Mouse (Mus musculus): ENCODE measurements around the gene Pdzd2. TPM values are rescaled to one million over a fixed set of nuclear protein-coding genes. Genes with fewer than 3 reads are reported as not detected.

Gene Pdzd2
- polyA plus RNA-seq, 1 experiment: 2.4 TPM

DNA sequence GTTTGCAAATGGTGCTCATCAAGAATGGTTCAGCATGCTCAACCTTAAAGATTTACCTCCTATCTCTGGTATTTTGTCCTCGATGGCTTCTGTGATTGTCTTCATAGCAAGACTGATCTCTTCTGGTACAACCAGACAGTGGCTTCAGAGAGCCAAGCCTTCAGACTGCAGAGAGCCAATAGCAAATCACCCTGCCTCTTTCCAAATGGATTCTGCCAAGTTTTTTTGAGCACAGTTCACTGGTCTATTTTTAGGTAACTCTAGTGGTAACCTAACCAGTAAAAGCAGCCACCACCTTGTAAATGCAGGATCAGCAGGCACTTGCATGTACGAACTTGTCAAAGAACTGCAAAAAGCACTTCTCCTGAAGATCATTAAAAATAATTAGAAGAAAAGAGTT lies 25.4 kb downstream of the Pdzd2 start:
- Histone ChIP-seq H3K4me3 (ENCODE audit: low read depth, low read length) (no peak overlapping the region), H3K4me1 (ENCODE audit: control insufficient read depth, insufficient read depth, insufficient read length, low read length) (no peaks in the 10 kb centered on the region), H3K27ac (ENCODE audit: insufficient read depth, low read depth, low read length) (no peak overlapping the region), H3K36me3 (ENCODE audit: control insufficient read depth, insufficient read depth, low read length) (no peaks in the 10 kb centered on the region), H3K27me3 (ENCODE audit: control insufficient read depth, insufficient read depth, low read length) (no peaks in the 10 kb centered on the region)
- 74% methylated on average over 2 of the region's 2 CpGs for WGBS
- no peak for TF ChIP-seq POLR2A (IDR thresholded peaks at IDR 0.05; ENCODE audit: low read depth, low read length)
- TF ChIP-seq CTCF (IDR thresholded peaks at IDR 0.05; ENCODE audit: extremely low read depth, insufficient read length, insufficient replicate concordance, low read depth, low read length): no peak

DNA sequence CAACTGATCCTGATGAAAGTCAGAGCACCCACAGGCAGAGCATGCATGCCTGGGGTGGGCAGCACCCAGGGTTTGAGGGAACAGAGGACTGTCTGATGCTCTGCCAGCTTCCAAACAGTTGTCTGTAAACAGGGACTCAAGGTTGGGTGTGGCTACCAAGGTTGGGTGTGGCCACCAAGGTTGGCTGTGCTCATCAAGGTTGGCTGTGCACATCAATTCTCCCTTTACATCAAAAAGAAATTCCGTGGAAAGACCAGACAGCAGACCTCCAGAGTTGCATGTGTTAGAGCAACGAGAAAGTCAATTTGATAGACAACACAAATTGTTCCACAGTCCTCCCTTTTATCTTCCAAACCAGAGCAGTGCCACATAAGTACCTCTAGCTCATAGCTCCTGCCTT lies 26.5 kb downstream of the Pdzd2 start:
- Histone ChIP-seq H3K27ac (ENCODE audit: insufficient read depth, low read depth, low read length) (no peak overlapping the region), H3K4me3 (ENCODE audit: low read depth, low read length) (no peak overlapping the region), H3K27me3 (ENCODE audit: control insufficient read depth, insufficient read depth, low read length) (no peaks in the 10 kb centered on the region), H3K36me3 (ENCODE audit: control insufficient read depth, insufficient read depth, low read length) (no peaks in the 10 kb centered on the region), H3K4me1 (ENCODE audit: control insufficient read depth, insufficient read depth, insufficient read length, low read length) (no peaks in the 10 kb centered on the region)
- TF ChIP-seq CTCF (IDR thresholded peaks at IDR 0.05; ENCODE audit: extremely low read depth, insufficient read length, insufficient replicate concordance, low read depth, low read length) (no peak), POLR2A (IDR thresholded peaks at IDR 0.05; ENCODE audit: low read depth, low read length) (no peak)
- WGBS: 61% methylated on average over 2 of the region's 2 CpGs

DNA sequence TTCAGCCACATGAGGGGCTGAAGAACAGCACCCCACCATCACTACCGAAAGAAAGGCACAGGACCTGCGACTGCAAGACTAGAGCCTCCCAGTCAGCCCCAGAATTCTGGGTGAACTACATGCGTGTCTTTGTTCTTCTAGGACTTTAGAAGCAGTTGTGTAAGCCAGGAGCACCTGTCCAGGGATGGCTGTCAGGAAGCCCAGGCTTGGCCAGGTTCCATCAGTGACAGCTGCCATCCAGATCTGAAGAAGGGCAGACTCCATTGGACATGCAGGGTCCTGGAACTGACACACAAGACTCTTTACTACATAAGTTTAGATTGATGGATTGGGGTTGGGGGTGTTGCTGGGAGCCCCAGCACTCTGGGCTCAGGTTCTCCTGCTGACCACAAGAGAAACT lies 29.7 kb downstream of the Pdzd2 start:
- H3K36me3 ChIP-seq (ENCODE audit: control insufficient read depth, insufficient read depth, low read length): no peaks in the 10 kb centered on the region
- no peak overlapping the region for H3K27ac ChIP-seq (ENCODE audit: insufficient read depth, low read depth, low read length)
- 79% methylated on average over 3 of the region's 3 CpGs for WGBS
- H3K4me1 ChIP-seq (ENCODE audit: control insufficient read depth, insufficient read depth, insufficient read length, low read length): no peaks in the 10 kb centered on the region
- no peak overlapping the region for H3K4me3 ChIP-seq (ENCODE audit: low read depth, low read length)
- no peak for TF ChIP-seq POLR2A (IDR thresholded peaks at IDR 0.05; ENCODE audit: low read depth, low read length)
- TF ChIP-seq CTCF (IDR thresholded peaks at IDR 0.05; ENCODE audit: extremely low read depth, insufficient read length, insufficient replicate concordance, low read depth, low read length): no peak
- H3K27me3 ChIP-seq (ENCODE audit: control insufficient read depth, insufficient read depth, low read length): no peaks in the 10 kb centered on the region

DNA sequence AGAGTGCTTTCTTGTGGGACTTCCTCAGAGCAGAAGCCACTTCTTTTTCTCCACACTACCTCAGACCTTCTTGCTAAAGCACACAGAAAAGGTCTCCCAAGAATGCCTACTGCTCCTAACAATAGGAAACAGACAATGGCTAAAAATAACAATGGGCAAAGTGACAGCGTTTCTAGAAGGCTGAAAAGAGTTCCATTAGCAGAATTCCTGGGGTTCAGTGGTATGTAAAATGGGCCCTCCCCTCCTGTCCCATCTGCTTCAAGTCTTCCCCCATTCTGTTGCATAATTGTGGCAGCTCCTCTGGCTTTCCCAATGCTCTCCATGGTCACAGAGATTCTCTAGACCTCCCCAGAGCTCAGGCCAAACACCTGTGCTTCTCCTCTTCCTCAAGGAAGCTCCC lies 31.4 kb downstream of the Pdzd2 start:
- no peak for TF ChIP-seq CTCF (IDR thresholded peaks at IDR 0.05; ENCODE audit: extremely low read depth, insufficient read length, insufficient replicate concordance, low read depth, low read length)
- no peak for TF ChIP-seq POLR2A (IDR thresholded peaks at IDR 0.05; ENCODE audit: low read depth, low read length)
- H3K4me1 ChIP-seq (ENCODE audit: control insufficient read depth, insufficient read depth, insufficient read length, low read length): no peaks in the 10 kb centered on the region
- WGBS: 21% methylated on average over 1 of the region's 1 CpGs
- H3K4me3 ChIP-seq (ENCODE audit: low read depth, low read length): no peak overlapping the region
- no peak overlapping the region for H3K27ac ChIP-seq (ENCODE audit: insufficient read depth, low read depth, low read length)
- no peaks in the 10 kb centered on the region for H3K36me3 ChIP-seq (ENCODE audit: control insufficient read depth, insufficient read depth, low read length)
- no peaks in the 10 kb centered on the region for H3K27me3 ChIP-seq (ENCODE audit: control insufficient read depth, insufficient read depth, low read length)

- 67% methylated on average over 3 of the region's 3 CpGs for WGBS
- no peak overlapping the region for H3K4me3 ChIP-seq (ENCODE audit: low read depth, low read length)
- H3K36me3 ChIP-seq (ENCODE audit: control insufficient read depth, insufficient read depth, low read length): no peaks in the 10 kb centered on the region
- H3K27ac ChIP-seq (ENCODE audit: insufficient read depth, low read depth, low read length): no peak overlapping the region
- no peaks in the 10 kb centered on the region for H3K4me1 ChIP-seq (ENCODE audit: control insufficient read depth, insufficient read depth, insufficient read length, low read length)
- H3K27me3 ChIP-seq (ENCODE audit: control insufficient read depth, insufficient read depth, low read length): no peaks in the 10 kb centered on the region
- TF ChIP-seq POLR2A (IDR thresholded peaks at IDR 0.05; ENCODE audit: low read depth, low read length): no peak
- no peak for TF ChIP-seq CTCF (IDR thresholded peaks at IDR 0.05; ENCODE audit: extremely low read depth, insufficient read length, insufficient replicate concordance, low read depth, low read length)
Measured at GRCm38 (mm10) chr15:12706902-12707301, 32.8 kb downstream of the Pdzd2 start.

DNA sequence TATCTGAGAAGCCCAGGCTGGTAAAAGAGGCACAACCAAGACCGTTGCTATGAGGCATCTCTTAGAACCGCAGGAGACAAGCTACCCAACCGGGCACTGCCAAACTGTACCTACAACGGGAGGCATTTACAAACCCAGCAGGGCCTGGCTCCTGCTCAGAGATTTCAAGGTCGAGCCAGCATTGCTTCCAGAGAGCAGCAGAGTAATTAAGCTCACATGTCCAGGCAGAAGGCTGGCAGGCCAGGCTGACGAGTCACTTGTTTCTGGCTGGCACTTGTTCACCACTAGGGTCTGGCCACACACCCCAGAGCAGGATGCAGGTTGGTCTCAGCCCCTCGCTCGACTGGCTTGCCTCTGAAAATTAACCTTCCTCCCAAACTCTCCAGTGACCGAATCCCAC lies 39.4 kb downstream of the Pdzd2 start:
- H3K4me3 ChIP-seq (ENCODE audit: low read depth, low read length): no peak overlapping the region
- 60% methylated on average over 9 of the region's 9 CpGs for WGBS
- TF ChIP-seq POLR2A (IDR thresholded peaks at IDR 0.05; ENCODE audit: low read depth, low read length) (no peak), CTCF (IDR thresholded peaks at IDR 0.05; ENCODE audit: extremely low read depth, insufficient read length, insufficient replicate concordance, low read depth, low read length) (no peak)
- no peaks in the 10 kb centered on the region for H3K4me1 ChIP-seq (ENCODE audit: control insufficient read depth, insufficient read depth, insufficient read length, low read length)
- no peaks in the 10 kb centered on the region for H3K36me3 ChIP-seq (ENCODE audit: control insufficient read depth, insufficient read depth, low read length)
- no peak overlapping the region for H3K27ac ChIP-seq (ENCODE audit: insufficient read depth, low read depth, low read length)
- no peaks in the 10 kb centered on the region for H3K27me3 ChIP-seq (ENCODE audit: control insufficient read depth, insufficient read depth, low read length)

DNA sequence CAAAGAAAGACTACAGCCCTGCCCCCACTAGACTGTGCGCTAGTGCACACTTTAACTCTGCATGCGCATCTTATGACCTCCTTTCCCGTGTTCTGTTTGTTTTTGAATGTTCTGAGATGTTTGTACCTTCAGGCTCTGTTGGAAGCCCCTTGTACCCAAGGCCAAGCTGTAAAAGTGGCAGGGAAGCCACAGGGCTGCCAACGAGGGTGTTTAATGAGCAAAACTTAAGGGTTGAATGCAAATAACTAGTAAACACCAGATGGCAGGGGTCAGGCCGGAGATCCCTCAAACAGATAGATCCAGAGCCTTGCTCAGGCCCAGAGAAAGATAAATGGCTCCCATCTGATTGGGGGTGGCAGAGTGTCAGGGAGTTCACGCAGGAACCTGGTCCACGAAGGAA lies 42.0 kb downstream of the Pdzd2 start:
- WGBS: 64% methylated on average over 7 of the region's 7 CpGs
- Histone ChIP-seq H3K27me3 (ENCODE audit: control insufficient read depth, insufficient read depth, low read length) (no peaks in the 10 kb centered on the region), H3K27ac (ENCODE audit: insufficient read depth, low read depth, low read length) (no peak overlapping the region), H3K4me3 (ENCODE audit: low read depth, low read length) (no peak overlapping the region), H3K36me3 (ENCODE audit: control insufficient read depth, insufficient read depth, low read length) (no peaks in the 10 kb centered on the region), H3K4me1 (ENCODE audit: control insufficient read depth, insufficient read depth, insufficient read length, low read length) (no peaks in the 10 kb centered on the region)
- TF ChIP-seq CTCF (IDR thresholded peaks at IDR 0.05; ENCODE audit: extremely low read depth, insufficient read length, insufficient replicate concordance, low read depth, low read length): no peak
- TF ChIP-seq POLR2A (IDR thresholded peaks at IDR 0.05; ENCODE audit: low read depth, low read length): no peak

DNA sequence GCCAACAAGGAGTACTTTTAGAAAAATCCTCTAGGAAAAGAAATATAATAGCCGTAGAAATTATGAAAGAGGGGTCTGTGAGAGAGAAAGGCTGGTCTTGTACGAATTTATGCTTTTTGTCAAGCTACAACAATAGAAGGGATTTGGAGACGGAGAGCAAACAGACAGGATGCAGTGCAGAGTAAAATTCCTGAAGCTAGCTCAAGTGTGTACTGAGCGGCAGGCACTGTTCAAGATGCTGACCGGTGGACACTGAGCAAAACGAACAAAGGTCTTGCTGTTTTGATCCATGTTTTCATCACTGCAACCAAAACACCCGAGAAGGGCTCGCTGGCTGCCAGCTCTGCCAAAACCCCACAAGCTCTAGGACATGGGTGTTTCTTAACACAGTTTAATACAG lies 42.8 kb downstream of the Pdzd2 start:
- Histone ChIP-seq H3K27me3 (ENCODE audit: control insufficient read depth, insufficient read depth, low read length) (no peaks in the 10 kb centered on the region), H3K4me3 (ENCODE audit: low read depth, low read length) (no peak overlapping the region), H3K36me3 (ENCODE audit: control insufficient read depth, insufficient read depth, low read length) (no peaks in the 10 kb centered on the region), H3K4me1 (ENCODE audit: control insufficient read depth, insufficient read depth, insufficient read length, low read length) (no peaks in the 10 kb centered on the region), H3K27ac (ENCODE audit: insufficient read depth, low read depth, low read length) (no peak overlapping the region)
- 83% methylated on average over 8 of the region's 8 CpGs for WGBS
- TF ChIP-seq POLR2A (IDR thresholded peaks at IDR 0.05; ENCODE audit: low read depth, low read length) (no peak), CTCF (IDR thresholded peaks at IDR 0.05; ENCODE audit: extremely low read depth, insufficient read length, insufficient replicate concordance, low read depth, low read length) (no peak)
